Mouse (Mus musculus): ENCODE results near the gene Dmrt1. TPM values are rescaled to one million over a fixed set of nuclear protein-coding genes. Genes with fewer than 3 reads are reported as not detected.
A peak's percentile ranks its signal among the peaks of the same experiment; 100 is the strongest.

Dmrt1 gene
- polyA plus RNA-seq, 1 experiment from 2014 or later, result 0.33 TPM

DNA sequence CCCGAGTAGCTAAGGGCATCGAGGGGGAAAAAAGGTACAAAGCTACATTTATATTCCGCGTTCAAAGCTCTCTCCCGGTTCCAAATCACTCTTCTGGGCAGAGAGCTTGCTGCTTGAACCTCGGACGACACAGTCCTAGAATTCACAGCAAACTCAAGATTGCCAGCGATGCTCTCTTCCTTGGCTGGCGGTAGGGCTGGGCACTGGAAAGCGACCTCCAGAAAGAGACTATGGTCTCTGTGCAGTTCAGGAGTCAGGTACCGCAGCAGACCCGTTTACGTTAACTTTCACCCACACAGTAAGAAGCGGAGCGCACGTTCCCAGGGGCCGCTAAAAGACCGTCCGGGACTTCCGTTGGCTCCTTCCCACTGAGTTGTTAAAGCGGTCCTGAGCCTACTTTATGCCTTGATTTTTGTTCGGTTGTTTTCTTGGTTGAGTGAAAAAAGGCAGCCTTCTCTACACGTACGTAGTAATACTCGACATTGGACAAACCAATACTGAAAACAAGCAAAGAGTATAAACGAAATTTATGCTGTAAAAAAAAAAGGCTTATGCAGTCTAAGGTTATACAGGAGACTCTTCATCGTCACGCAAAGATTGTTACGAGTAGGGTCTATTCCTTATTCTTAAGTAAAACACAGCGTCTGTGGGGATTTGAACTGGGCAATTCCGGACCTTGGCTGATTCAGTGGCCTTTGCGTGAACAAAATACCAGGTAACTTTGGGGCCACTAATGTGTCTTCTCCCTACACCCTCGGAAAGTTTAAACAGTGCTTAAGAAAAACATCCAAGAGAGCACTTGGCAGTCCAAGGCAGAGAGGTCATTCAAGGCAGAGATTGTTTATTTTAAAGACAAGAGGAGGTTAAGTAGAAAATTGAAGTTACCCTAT, 103.8 kb downstream of the Dmrt1 start:
- Histone ChIP-seq H3K27ac (replicated peaks) (no peak overlapping the region), H3K9me3 (replicated peaks) (no peaks in the 10 kb centered on the region), H3K27me3 (peaks cover 99% of the 10 kb centered on the region), H3K9ac (no peak overlapping the region), H3K4me2 (replicated peaks) (no peak overlapping the region), H3K36me3 (no peaks in the 10 kb centered on the region), H3K4me1 (peaks cover 28% of the 10 kb centered on the region), H3K4me3 (replicated peaks) (no peak overlapping the region; the same call in 1 of the 2 replicates)
- 1% methylated on average over 33 of the region's 33 CpGs for WGBS
- ATAC-seq (ENCODE audit: insufficient number of reproducible peaks, low FRiP score, low TSS enrichment, low read depth), result no peak

DNA sequence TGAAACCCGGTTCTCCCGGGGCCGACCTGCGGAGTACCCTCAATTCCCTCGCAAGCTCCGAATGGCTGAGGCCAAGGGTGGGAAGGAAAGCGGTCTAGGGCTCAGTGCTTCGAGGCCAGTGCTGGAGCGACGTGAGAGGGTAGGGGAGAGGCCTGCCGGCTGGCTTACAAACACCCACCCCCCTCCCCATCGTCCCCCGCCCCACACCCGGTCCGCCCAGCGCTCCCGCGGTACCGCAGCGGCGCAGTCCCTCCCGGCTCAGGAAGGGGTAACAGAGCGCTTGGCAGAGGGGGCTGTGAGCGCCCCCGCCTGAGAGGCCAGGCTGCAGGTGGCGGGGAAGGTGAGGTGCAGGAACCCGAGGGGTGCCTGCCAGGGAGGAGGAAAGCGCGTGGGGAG, 104.6 kb downstream of the Dmrt1 start, which contains the start of gene Dmrt3:
TSS of gene Dmrt3 (plus strand) at position 287 of the 396 bp plus-strand sequence.
- no peak within 1 kb of the TSS for H3K9ac ChIP-seq
- H3K27me3 ChIP-seq, result peaks cover 97% of the 10 kb centered on the region
- H3K9me3 ChIP-seq (replicated peaks), result no peaks in the 10 kb centered on the region
- H3K27ac ChIP-seq (replicated peaks), result peak within 1 kb of the TSS; percentile 51; the same call in 1 of the 2 replicates
- H3K36me3 ChIP-seq, result no peaks in the 10 kb centered on the region
- WGBS, result 2% methylated on average over 22 of the region's 29 CpGs
- ATAC-seq (ENCODE audit: insufficient number of reproducible peaks, low FRiP score, low TSS enrichment, low read depth), result peak; percentile 53
- H3K4me1 ChIP-seq, result peaks cover 28% of the 10 kb centered on the region
- peak within 1 kb of the TSS; percentile 43 for H3K4me3 ChIP-seq (replicated peaks)
- H3K4me2 ChIP-seq (replicated peaks), result peak within 1 kb of the TSS; percentile 63

DNA sequence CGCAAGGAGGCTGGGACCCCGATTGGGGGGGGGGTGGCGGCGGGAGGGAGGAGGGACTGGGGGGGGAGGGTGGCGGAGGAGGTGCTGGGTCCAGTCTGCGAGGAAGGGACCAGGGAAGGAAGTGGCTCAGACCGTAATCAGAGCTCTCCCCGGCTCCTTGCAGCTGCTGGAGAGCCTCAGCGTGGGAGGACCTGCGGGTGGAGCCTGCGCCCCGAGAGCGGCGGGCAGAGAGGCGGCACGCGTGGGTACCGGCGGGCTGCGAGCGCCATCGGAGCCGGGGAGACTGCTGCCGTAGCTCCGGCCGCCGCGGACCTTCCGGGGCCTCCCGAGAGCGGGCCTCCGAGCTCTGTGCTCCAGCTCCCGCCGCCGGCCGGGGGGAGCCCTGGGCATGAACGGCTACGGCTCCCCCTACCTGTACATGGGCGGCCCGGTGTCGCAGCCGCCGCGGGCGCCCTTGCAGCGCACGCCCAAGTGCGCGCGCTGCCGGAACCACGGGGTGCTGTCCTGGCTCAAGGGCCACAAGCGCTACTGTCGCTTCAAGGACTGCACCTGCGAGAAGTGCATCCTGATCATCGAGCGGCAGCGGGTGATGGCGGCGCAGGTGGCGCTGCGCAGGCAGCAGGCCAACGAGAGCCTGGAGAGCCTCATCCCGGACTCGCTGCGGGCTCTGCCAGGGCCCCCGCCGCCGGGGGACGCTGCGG, 105.1 kb downstream of the Dmrt1 start:
- Histone ChIP-seq H3K4me3 (replicated peaks) (peak overlapping the region; percentile 43), H3K27ac (replicated peaks) (peak overlapping the region; percentile 51; the same call in 1 of the 2 replicates), H3K4me1 (peaks cover 27% of the 10 kb centered on the region), H3K4me2 (replicated peaks) (peak overlapping the region; percentile 63), H3K9ac (no peak overlapping the region), H3K27me3 (peaks cover 97% of the 10 kb centered on the region), H3K9me3 (replicated peaks) (no peaks in the 10 kb centered on the region), H3K36me3 (no peaks in the 10 kb centered on the region)
- WGBS, result 0% methylated on average over 62 of the region's 71 CpGs
- peak; percentile 64 for ATAC-seq (ENCODE audit: insufficient number of reproducible peaks, low FRiP score, low TSS enrichment, low read depth)

DNA sequence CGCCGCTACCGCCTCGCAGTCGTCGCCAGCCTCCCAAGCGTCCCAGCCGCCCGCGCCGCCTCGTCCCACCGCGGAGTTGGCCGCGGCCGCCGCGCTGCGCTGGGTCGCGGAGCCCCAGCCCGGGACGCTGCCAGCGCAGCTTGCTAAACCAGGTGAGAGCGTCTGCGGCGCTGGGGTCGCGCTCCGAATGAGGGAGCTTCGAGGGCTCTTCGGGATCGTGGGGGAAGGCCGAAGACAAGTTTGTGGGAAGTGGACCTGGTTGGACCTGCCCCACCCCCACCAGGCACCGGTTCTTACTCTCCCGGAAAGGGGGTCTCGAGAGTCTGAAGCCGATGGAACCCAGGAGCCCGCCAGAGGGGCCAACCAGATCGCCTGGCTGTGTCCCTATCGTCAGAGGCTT, 105.7 kb downstream of the Dmrt1 start:
- H3K4me3 ChIP-seq (replicated peaks), result peak overlapping the region; percentile 43
- no peaks in the 10 kb centered on the region for H3K9me3 ChIP-seq (replicated peaks)
- peaks cover 97% of the 10 kb centered on the region for H3K27me3 ChIP-seq
- H3K4me2 ChIP-seq (replicated peaks), result peak overlapping the region; percentile 63
- peaks cover 22% of the 10 kb centered on the region for H3K4me1 ChIP-seq
- no peaks in the 10 kb centered on the region for H3K36me3 ChIP-seq
- H3K9ac ChIP-seq, result no peak overlapping the region
- ATAC-seq (ENCODE audit: insufficient number of reproducible peaks, low FRiP score, low TSS enrichment, low read depth), result no peak
- H3K27ac ChIP-seq (replicated peaks), result no peak overlapping the region; the same call in 1 of the 2 replicates
- WGBS, result 1% methylated on average over 42 of the region's 42 CpGs

DNA sequence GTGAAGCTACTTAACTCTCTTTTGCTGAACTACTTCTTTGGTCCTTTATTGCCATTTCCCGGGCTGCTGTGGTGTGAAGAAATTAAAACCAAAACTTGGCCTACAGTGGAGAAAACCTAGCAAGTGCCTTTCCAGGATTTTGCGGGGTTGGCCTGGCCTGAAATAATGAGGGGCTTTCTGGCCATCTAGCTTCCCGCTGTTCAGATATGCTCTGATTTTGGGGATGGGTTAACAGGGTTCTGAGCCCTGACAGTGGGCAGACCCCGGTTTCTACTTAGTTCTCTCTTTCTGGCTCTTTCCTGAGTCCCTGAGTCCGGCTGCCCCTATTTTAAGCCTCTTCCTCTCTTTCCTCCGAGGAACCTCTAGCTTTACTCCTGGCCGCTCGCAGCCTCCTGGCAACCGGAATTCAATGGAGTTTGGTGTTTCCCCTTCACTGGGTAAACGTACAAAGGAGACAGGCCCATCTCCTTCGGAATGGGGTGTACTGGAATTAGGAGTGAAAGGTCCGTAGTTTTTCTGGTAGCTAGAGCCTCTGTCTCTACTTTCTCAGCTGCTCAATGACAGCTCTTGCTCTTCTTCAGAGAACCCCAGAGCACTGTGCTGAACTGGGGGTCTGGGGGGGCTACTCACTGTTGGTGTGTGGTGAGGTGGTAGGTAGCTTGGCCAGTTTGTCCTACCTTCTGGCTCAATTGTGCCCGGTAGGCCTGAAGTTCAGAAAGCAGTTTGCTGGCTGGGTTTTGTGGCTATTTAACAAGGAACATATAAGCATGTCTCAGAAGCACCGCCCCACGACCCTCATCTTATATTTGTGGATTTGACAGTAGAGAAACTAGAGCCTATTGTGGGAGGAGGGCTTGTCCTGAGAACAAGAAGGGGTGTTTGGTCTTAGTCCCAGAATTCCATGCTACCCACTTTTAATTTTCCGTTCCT, 106.7 kb downstream of the Dmrt1 start:
- H3K9me3 ChIP-seq (replicated peaks), result no peaks in the 10 kb centered on the region
- peak overlapping the region; percentile 13; the same call in 1 of the 2 replicates for H3K4me3 ChIP-seq (replicated peaks)
- no peaks in the 10 kb centered on the region for H3K36me3 ChIP-seq
- peaks cover 96% of the 10 kb centered on the region for H3K27me3 ChIP-seq
- peaks cover 19% of the 10 kb centered on the region for H3K4me1 ChIP-seq
- no peak for ATAC-seq (ENCODE audit: insufficient number of reproducible peaks, low FRiP score, low TSS enrichment, low read depth)
- no peak overlapping the region for H3K4me2 ChIP-seq (replicated peaks)
- WGBS, result 14% methylated on average over 16 of the region's 16 CpGs
- no peak overlapping the region for H3K9ac ChIP-seq
- no peak overlapping the region for H3K27ac ChIP-seq (replicated peaks)

DNA sequence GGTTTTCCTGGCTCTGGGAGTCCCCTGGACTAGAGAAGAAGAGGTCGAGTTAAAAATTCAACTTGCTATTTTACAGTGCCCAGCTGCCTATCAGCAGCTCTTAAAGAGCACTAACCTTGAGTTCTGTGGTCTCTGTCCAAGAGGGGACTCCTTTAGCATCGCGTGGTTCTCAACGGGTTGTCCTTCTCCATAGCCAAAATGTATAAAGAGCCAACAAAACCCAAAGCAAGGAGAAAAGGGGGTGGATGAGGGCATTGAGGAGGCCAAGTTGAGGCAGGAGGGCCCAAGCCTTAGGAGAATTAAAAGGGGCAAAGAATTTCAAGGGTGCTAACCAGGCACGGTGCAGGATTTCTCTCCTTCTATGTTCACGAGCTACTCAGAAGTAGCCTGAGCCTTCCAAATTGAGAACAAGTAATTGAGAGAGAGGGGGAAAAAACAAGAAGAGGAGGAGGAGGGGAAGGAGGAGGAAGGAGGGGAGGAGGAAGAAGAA, 107.4 kb downstream of the Dmrt1 start:
- no peak overlapping the region for H3K4me3 ChIP-seq (replicated peaks)
- no peaks in the 10 kb centered on the region for H3K9me3 ChIP-seq (replicated peaks)
- H3K27me3 ChIP-seq, result peaks cover 95% of the 10 kb centered on the region
- no peak overlapping the region for H3K9ac ChIP-seq
- ATAC-seq (ENCODE audit: insufficient number of reproducible peaks, low FRiP score, low TSS enrichment, low read depth), result no peak
- H3K4me2 ChIP-seq (replicated peaks), result no peak overlapping the region
- WGBS, result 9% methylated on average over 6 of the region's 6 CpGs
- peaks cover 19% of the 10 kb centered on the region for H3K4me1 ChIP-seq
- no peaks in the 10 kb centered on the region for H3K36me3 ChIP-seq
- H3K27ac ChIP-seq (replicated peaks), result no peak overlapping the region

DNA sequence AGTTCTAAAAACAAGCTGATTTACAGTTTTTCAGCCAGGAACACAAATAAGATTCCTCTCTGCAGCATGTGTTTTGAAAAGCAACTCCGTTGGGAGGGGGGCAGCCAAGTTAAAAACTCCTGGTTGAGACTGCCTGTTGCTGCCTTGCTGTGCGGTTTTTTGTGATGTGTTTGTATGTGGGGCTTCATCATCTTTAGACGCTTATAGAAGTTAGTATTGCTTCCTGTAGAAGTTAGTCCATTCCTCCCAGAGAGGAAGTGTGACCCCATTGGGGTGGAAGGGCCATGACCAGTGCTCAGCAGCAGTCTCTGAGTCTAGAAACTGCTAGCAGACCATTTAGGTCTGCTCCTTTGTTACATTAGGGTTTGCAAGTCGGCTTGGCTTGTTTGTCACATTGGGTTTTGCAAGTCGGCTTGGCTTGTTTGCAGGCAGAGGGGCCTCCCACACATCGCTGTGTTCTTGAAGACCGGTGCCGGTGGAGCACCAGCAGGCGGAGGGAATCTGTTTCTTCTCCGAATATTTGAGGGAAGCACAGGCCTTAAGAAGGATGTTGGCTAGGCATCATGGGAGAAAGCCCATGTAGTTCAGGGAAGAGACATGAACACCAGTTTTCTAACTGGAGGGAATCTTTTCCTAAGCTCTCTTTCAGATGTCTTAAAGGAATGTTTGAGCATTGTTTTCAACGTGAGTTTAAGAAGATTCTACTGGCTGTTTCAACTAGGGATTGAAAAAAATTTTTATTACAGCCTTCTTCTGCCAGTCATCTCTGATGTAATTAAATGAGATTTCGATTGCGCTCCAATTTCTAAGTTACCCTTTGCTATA, 108.3 kb downstream of the Dmrt1 start:
- Histone ChIP-seq H3K4me1 (peaks cover 19% of the 10 kb centered on the region), H3K4me2 (replicated peaks) (no peak overlapping the region), H3K9me3 (replicated peaks) (no peaks in the 10 kb centered on the region), H3K9ac (no peak overlapping the region), H3K36me3 (no peaks in the 10 kb centered on the region), H3K4me3 (replicated peaks) (no peak overlapping the region), H3K27ac (replicated peaks) (no peak overlapping the region), H3K27me3 (peaks cover 95% of the 10 kb centered on the region)
- no peak for ATAC-seq (ENCODE audit: insufficient number of reproducible peaks, low FRiP score, low TSS enrichment, low read depth)
- WGBS, result 6% methylated on average over 13 of the region's 13 CpGs

DNA sequence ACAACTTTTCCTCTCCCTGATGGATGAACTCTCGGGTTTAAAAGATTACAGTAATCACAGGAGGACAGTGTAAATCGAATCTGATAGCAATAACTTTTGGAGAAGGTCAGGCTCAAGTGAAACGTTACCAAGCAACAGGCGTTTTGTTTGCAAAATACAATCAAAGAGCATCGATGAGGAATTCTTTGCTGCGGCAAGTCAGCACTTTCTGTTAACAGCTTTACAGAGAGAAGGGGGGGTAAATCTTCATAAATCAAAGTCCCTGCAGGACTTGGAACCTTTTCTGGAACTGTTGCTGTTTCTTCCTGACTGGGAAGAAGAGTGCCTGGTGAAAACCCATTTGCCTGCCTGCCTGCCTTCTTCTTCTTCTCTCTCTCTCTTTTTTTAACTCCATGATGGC, 110.5 kb downstream of the Dmrt1 start:
- peaks cover 95% of the 10 kb centered on the region for H3K27me3 ChIP-seq
- no peak overlapping the region for H3K27ac ChIP-seq (replicated peaks)
- H3K9ac ChIP-seq, result no peak overlapping the region
- no peak overlapping the region for H3K4me3 ChIP-seq (replicated peaks)
- peaks cover 9% of the 10 kb centered on the region for H3K4me1 ChIP-seq
- no peaks in the 10 kb centered on the region for H3K9me3 ChIP-seq (replicated peaks)
- H3K4me2 ChIP-seq (replicated peaks), result no peak overlapping the region
- 25% methylated on average over 6 of the region's 6 CpGs for WGBS
- H3K36me3 ChIP-seq, result no peaks in the 10 kb centered on the region
- no peak for ATAC-seq (ENCODE audit: insufficient number of reproducible peaks, low FRiP score, low TSS enrichment, low read depth)

DNA sequence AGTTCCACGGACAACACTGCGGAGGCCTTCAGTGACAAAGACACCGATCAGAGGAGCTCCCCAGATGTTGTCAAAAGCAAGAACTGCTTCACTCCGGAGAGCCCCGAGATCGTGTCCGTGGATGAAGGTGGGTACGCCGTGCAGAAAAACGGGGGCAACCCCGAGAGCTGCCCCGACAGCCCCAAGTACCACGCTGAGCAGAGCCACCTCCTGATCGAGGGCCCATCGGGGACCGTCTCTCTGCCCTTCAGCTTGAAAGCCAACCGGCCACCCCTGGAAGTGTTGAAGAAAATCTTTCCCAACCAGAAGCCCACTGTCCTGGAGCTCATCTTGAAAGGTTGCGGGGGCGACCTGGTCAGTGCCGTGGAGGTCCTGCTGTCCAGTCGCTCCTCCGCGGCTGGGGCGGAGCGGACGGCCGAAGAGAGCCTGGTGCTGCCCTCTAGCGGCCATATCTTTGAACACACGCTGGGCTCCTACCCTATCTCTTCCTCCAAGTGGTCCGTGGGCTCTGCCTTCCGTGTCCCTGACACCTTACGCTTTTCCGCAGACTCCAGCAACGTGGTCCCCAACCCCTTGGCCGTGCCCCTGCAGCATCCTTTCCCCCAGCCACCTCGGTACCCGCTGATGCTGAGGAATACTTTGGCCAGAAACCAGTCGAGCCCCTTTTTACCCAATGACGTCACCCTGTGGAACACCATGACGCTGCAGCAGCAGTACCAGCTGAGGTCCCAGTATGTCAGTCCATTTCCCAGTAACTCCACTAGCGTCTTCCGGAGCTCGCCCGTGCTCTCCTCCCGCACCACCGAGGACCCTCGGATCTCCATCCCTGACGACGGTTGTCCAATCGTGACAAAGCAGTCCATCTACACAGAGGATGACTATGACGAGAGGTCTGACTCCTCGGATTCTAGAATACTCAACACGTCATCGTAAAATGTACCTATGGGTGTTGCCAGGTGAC, 117.2 kb downstream of the Dmrt1 start:
- Histone ChIP-seq H3K9me3 (replicated peaks) (no peaks in the 10 kb centered on the region), H3K4me2 (replicated peaks) (peak overlapping the region; percentile 48), H3K4me3 (replicated peaks) (peak overlapping the region; percentile 30), H3K27ac (replicated peaks) (no peak overlapping the region), H3K9ac (no peak overlapping the region), H3K27me3 (peaks cover 89% of the 10 kb centered on the region), H3K4me1 (peaks cover 8% of the 10 kb centered on the region), H3K36me3 (no peaks in the 10 kb centered on the region)
- ATAC-seq (ENCODE audit: insufficient number of reproducible peaks, low FRiP score, low TSS enrichment, low read depth), result peak; percentile 47; the same call in 1 of the 2 replicates
- 27% methylated on average over 54 of the region's 54 CpGs for WGBS

All from embryonic facial prominence, embryonic 15.5 days (tissue).